Mouse (Mus musculus): Measurements from ENCODE around the gene Dnlz. TPM values are rescaled to one million over a fixed set of nuclear protein-coding genes. Genes with fewer than 3 reads are reported as not detected.

Dnlz gene
- total and polyA plus RNA-seq, 2 experiments, result 10.7 to 16.4 TPM

DNA sequence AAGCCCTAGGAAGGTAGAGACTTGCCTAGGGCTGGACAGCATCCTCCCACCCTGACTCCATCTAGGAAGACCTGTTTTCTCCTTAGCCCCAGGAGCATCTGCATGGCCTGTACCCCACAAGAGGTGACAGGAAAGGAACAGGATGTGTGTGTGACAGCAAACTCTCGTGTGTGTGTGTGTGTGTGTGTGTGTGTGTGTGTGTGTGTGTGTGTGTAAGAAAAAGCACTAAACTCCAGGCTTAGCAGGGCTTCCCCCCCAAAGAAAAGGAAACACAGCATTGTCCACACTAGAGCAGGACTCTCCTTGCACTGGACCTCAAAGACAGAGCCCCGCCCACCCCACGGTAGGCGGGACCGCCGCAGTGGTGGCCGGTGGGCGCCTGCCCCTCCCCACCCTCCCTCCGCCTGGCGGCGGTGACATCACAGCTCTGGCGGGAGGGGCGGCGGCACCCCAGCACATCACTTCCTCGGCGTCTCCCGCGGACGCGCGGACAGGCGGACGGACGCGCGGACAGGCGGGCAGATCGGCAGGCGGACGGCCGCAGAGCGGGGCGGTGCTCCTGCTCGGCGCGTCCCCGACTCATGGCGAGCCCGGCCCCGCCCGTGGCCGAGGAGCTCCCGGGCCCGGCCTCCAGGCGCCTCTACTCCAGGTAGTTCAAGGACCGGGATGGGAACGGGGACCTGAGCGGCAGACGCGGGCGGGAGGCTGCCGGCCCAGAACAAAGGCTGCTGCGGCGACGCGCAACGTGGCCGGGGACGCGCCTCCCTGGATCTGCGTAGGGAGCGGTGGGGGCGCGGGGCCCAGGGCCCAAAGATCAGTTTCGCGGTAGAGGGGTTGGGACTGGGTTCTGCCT is 36.6 kb downstream of the Dnlz start, which contains the start of gene Gpsm1:
TSS of gene Gpsm1 (plus strand) at position 444 of the 853 bp plus-strand sequence.
- Histone ChIP-seq H3K36me3 (ENCODE audit: control insufficient read depth, insufficient read depth, low read length) (no peaks in the 10 kb centered on the region), H3K27ac (replicated peaks; ENCODE audit: insufficient read depth, low read depth, low read length) (peak within 1 kb of the TSS; percentile 47), H3K4me3 (ENCODE audit: insufficient read depth, low read depth, low read length) (peak within 1 kb of the TSS; percentile 65), H3K27me3 (ENCODE audit: control insufficient read depth, insufficient read depth, low read length) (no peaks in the 10 kb centered on the region), H3K9ac (ENCODE audit: low read depth, low read length) (peak within 1 kb of the TSS; percentile 74), H3K4me1 (ENCODE audit: control insufficient read depth, insufficient read depth, low read length) (no peaks in the 10 kb centered on the region), H3K79me2 (ENCODE audit: control insufficient read depth, insufficient read depth, low read length) (no peaks in the 10 kb centered on the region)
- 1% methylated on average over 64 of the region's 66 CpGs for WGBS
- peak; percentile 10 for DNase-seq (ENCODE audit: extremely low read depth, low read depth, low spot score)
- TF ChIP-seq POLR2A (IDR thresholded peaks at IDR 0.05; ENCODE audit: extremely low read depth, insufficient read depth, low read length) (no peak), CTCF (IDR thresholded peaks at IDR 0.05; ENCODE audit: low read depth, low read length) (no peak)

DNA sequence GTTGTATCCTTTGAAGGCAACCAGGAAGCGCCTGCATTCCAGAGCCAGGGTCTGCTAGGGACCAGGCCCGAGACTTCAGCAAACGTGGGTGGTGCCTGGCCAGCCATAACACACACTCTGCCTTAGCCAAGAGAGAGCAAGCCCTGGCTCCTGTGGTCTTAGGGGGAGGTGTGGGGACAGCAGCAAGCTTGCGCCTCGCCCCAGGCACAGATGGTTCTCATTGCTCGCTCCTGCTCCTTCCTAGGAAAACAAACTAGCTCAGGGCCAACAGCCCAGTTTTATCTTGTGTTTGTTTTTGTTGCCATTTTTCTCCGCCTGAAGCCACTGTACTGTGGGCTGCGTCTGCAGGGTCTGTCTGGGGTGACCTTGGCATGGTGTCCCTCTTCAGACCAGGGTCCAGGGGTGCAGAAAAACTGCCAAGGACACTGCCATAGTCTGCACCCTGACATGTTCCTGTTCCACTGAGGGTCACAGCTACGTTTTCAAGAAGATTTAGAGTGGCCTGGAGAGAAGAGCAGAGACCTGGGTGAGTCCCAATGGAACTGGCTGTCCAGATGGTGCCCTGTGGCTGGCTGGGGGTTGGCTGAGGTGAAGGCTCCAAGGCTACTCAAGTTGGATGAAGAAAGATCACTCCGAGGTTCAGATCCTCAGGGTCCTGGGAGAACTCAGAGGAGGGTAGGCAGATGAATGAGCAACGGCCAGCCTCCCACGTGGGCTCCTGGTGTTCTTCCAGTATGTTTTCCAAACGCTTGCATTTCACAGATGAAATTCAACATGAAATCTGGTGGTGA is 37.4 kb downstream of the Dnlz start:
- Histone ChIP-seq H3K4me1 (ENCODE audit: control insufficient read depth, insufficient read depth, low read length) (no peaks in the 10 kb centered on the region), H3K27me3 (ENCODE audit: control insufficient read depth, insufficient read depth, low read length) (no peaks in the 10 kb centered on the region), H3K9ac (ENCODE audit: low read depth, low read length) (no peak overlapping the region), H3K4me3 (ENCODE audit: insufficient read depth, low read depth, low read length) (no peak overlapping the region), H3K79me2 (ENCODE audit: control insufficient read depth, insufficient read depth, low read length) (no peaks in the 10 kb centered on the region), H3K36me3 (ENCODE audit: control insufficient read depth, insufficient read depth, low read length) (no peaks in the 10 kb centered on the region), H3K27ac (replicated peaks; ENCODE audit: insufficient read depth, low read depth, low read length) (peak overlapping the region; percentile 47)
- DNase-seq (ENCODE audit: extremely low read depth, low read depth, low spot score), result peak; percentile 23
- TF ChIP-seq POLR2A (IDR thresholded peaks at IDR 0.05; ENCODE audit: extremely low read depth, insufficient read depth, low read length) (no peak), CTCF (IDR thresholded peaks at IDR 0.05; ENCODE audit: low read depth, low read length) (no peak)
- 84% methylated on average over 13 of the region's 13 CpGs for WGBS

GRCm38 (mm10) chr2:26313394-26313793 is 38.5 kb downstream of the Dnlz start:
- no peaks in the 10 kb centered on the region for H3K36me3 ChIP-seq (ENCODE audit: control insufficient read depth, insufficient read depth, low read length)
- no peak for DNase-seq (ENCODE audit: extremely low read depth, low read depth, low spot score)
- WGBS, result 78% methylated on average over 1 of the region's 1 CpGs

GRCm38 (mm10) chr2:26312812-26313211 is 39.1 kb downstream of the Dnlz start:
- Histone ChIP-seq H3K27ac (replicated peaks; ENCODE audit: insufficient read depth, low read depth, low read length) (no peak overlapping the region), H3K9ac (ENCODE audit: low read depth, low read length) (no peak overlapping the region), H3K4me1 (ENCODE audit: control insufficient read depth, insufficient read depth, low read length) (no peaks in the 10 kb centered on the region), H3K27me3 (ENCODE audit: control insufficient read depth, insufficient read depth, low read length) (no peaks in the 10 kb centered on the region), H3K79me2 (ENCODE audit: control insufficient read depth, insufficient read depth, low read length) (no peaks in the 10 kb centered on the region), H3K36me3 (ENCODE audit: control insufficient read depth, insufficient read depth, low read length) (no peaks in the 10 kb centered on the region), H3K4me3 (ENCODE audit: insufficient read depth, low read depth, low read length) (no peak overlapping the region)
- 63% methylated on average over 2 of the region's 2 CpGs for WGBS
- DNase-seq (ENCODE audit: extremely low read depth, low read depth, low spot score), result no peak
- TF ChIP-seq CTCF (IDR thresholded peaks at IDR 0.05; ENCODE audit: low read depth, low read length) (peak; percentile 16; the same call in 1 of the 2 replicates), POLR2A (IDR thresholded peaks at IDR 0.05; ENCODE audit: extremely low read depth, insufficient read depth, low read length) (no peak)

More at GRCm38 (mm10) chr2:26313394-26313793, 38.5 kb downstream of the Dnlz start:
- Histone ChIP-seq H3K4me3 (ENCODE audit: insufficient read depth, low read depth, low read length) (no peak overlapping the region), H3K27ac (replicated peaks; ENCODE audit: insufficient read depth, low read depth, low read length) (no peak overlapping the region), H3K27me3 (ENCODE audit: control insufficient read depth, insufficient read depth, low read length) (no peaks in the 10 kb centered on the region), H3K9ac (ENCODE audit: low read depth, low read length) (no peak overlapping the region), H3K4me1 (ENCODE audit: control insufficient read depth, insufficient read depth, low read length) (no peaks in the 10 kb centered on the region), H3K79me2 (ENCODE audit: control insufficient read depth, insufficient read depth, low read length) (no peaks in the 10 kb centered on the region)
- TF ChIP-seq CTCF (IDR thresholded peaks at IDR 0.05; ENCODE audit: low read depth, low read length) (no peak), POLR2A (IDR thresholded peaks at IDR 0.05; ENCODE audit: extremely low read depth, insufficient read depth, low read length) (no peak)

DNA sequence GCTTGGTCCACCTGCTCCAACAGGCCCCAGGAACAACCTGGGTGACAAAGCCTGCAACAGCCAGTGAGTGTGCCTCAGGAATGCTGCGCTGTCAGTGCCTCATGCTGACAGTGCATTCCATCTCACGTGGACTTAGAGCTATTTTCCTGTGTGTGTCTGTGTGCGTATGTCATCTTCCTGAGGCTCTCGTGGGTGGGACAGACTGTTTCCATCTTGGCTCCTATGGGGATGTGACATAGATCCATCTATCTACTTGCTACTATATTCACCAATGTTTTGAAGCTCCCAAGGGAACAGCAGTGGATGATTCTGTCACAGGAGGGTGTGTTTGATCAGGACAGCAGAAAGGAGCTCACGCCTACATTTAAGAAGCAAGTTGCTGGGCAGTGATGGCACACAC is 40.0 kb downstream of the Dnlz start:
- DNase-seq (ENCODE audit: extremely low read depth, low read depth, low spot score), result no peak
- Histone ChIP-seq H3K4me1 (ENCODE audit: control insufficient read depth, insufficient read depth, low read length) (no peaks in the 10 kb centered on the region), H3K4me3 (ENCODE audit: insufficient read depth, low read depth, low read length) (no peak overlapping the region), H3K27me3 (ENCODE audit: control insufficient read depth, insufficient read depth, low read length) (no peaks in the 10 kb centered on the region), H3K27ac (replicated peaks; ENCODE audit: insufficient read depth, low read depth, low read length) (no peak overlapping the region), H3K9ac (ENCODE audit: low read depth, low read length) (no peak overlapping the region), H3K79me2 (ENCODE audit: control insufficient read depth, insufficient read depth, low read length) (no peaks in the 10 kb centered on the region), H3K36me3 (ENCODE audit: control insufficient read depth, insufficient read depth, low read length) (no peaks in the 10 kb centered on the region)
- 73% methylated on average over 5 of the region's 5 CpGs for WGBS
- TF ChIP-seq POLR2A (IDR thresholded peaks at IDR 0.05; ENCODE audit: extremely low read depth, insufficient read depth, low read length) (no peak), CTCF (IDR thresholded peaks at IDR 0.05; ENCODE audit: low read depth, low read length) (no peak)
